Mouse (Mus musculus) heart, postnatal 0 days (tissue): ENCODE measurements around the gene Rabgap1l.

Experiments used
- CTCF ChIP-seq: IDR thresholded peaks from 2 replicates; pipeline ENCODE4 v1.5.1; 2016; ENCODE audit warnings: antibody characterized with exemption, control low read depth, low read depth
- EP300 ChIP-seq: IDR thresholded peaks from 2 replicates; pipeline ENCODE4 v1.6.1; 2016; ENCODE audit warnings: antibody characterized with exemption, low read depth

GRCm38 (mm10) chr1:160793791-160794757 lies 1.1 kb upstream of the Rabgap1l start:
- TF ChIP-seq CTCF (no peak), EP300 (no peak)
